Mouse (Mus musculus) brain, embryonic 14.5 days (tissue): Measurements from ENCODE around the gene AL607142.1. TPM values are rescaled to one million over a fixed set of nuclear protein-coding genes. Genes with fewer than 3 reads are reported as not detected.

Source experiments
- DNase-seq: peaks from one replicate; pipeline ENCODE4 v3.0.0-alpha.2; 2011; ENCODE audit warnings: low read depth
- CTCF ChIP-seq: fragments of 200-500 bp; IDR thresholded peaks from 2 replicates; pipeline ENCODE4 v1.5.1; 2012; ENCODE audit warnings: inconsistent platforms, mild to moderate bottlenecking, moderate library complexity, borderline replicate concordance; ENCODE audit not compliant: insufficient read depth, insufficient read length; ENCODE audit errors: extremely low read depth
- POLR2A ChIP-seq: fragments of 200-500 bp; IDR thresholded peaks from 2 replicates; pipeline ENCODE4 v1.6.1; 2012; ENCODE audit warnings: mild to moderate bottlenecking, inconsistent platforms, borderline replicate concordance; ENCODE audit not compliant: poor library complexity, insufficient read depth, insufficient read length, severe bottlenecking; ENCODE audit errors: extremely low read depth
- polyA plus RNA-seq: library from polyadenylated mRNA; depleted of rRNA; stranded (reverse); fragments of >200 nt; gene quantifications from 2 replicates; pipeline ENCODE4 v1.2.3, GENCODE M21; 2012; rRNA removed

Gene AL607142.1
- polyA plus RNA-seq, 1 experiment = not detected

GRCm38 (mm10) chr4:120134223-120134622, 69.4 kb downstream of the AL607142.1 start:
- TF ChIP-seq POLR2A (no peak), CTCF (no peak)
- no peak for DNase-seq

GRCm38 (mm10) chr4:120141810-120142209, 77.0 kb downstream of the AL607142.1 start:
- TF ChIP-seq CTCF (no peak), POLR2A (no peak)
- peak; percentile 14 for DNase-seq

- TF ChIP-seq CTCF = no peak
- TF ChIP-seq POLR2A = no peak
- peak; percentile 38 for DNase-seq
These were observed 78.1 kb downstream of the AL607142.1 start for GRCm38 (mm10) chr4:120142905-120143304.

Other genes starting within 250 kb of the AL607142.1 start
- 0.30 TPM in 1 of 2 replicates, not detected in the other for gene Edn2, start 96.2 kb downstream of the AL607142.1 start, polyA plus RNA-seq
- 22.7 and 35.4 TPM in 2 replicates for gene Foxo6, start 222.4 kb downstream of the AL607142.1 start, polyA plus RNA-seq